Mouse (Mus musculus) small intestine, adult 2 months (tissue): Measurements from ENCODE around the gene Fbxo17.

Experiments
- CTCF ChIP-seq: fragments of 200-500 bp; IDR thresholded peaks from 2 replicates; pipeline ENCODE4 v1.5.1; 2012; ENCODE audit warnings: low read depth, mild to moderate bottlenecking, control low read depth, inconsistent platforms, low read length, moderate library complexity, mixed read lengths; ENCODE audit not compliant: insufficient replicate concordance, insufficient read length; ENCODE audit errors: extremely low read depth
- POLR2A ChIP-seq: fragments of 200-500 bp; IDR thresholded peaks from 2 replicates; pipeline ENCODE4 v1.6.1; 2012; ENCODE audit warnings: low read depth, mild to moderate bottlenecking, control low read depth, inconsistent platforms, low read length, moderate library complexity

DNA sequence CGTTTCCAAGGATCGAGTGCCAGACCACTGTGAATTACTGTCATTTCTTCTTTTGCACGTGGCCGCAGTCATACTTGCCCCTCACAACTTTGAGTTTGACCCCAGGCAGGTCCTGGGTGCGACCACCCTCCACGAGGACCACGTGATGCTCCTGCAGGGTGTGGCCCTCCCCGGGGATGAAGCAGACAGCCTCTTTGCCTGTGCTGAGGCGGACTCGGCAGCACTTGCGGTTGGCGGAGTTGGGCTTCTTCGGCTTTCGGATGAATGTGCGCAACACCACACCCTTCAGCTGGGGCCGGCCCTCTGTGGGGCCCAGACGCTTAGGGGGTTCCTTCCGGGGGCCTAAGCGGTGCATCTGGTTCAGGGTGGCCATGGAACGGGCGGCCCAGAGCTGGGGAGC is 23.2 kb downstream of the Fbxo17 start:
- no peak for TF ChIP-seq CTCF
- TF ChIP-seq POLR2A, result no peak
